Mouse (Mus musculus): ENCODE measurements around the gene Tas1r1. TPM values are rescaled to one million over a fixed set of nuclear protein-coding genes. Genes with fewer than 3 reads are reported as not detected.

Tas1r1 gene
- 1.9 and 3.0 TPM in 2 replicates for total RNA-seq (2012; rRNA removed)

GRCm38 (mm10) chr4:152038225-152038984, at the start of gene Tas1r1:
Tas1r1 (minus strand) TSS chr4:152038568.
- in situ Hi-C loops (cut with MboI; ENCODE audit: low sequenced_read_pairs in 2 of 2, unreplicated experiment in 2 of 2): no loop called here
- Histone ChIP-seq H3K36me3 (ENCODE audit: control insufficient read depth, insufficient read depth, low read length, poor library complexity, severe bottlenecking) (peaks cover 23% of the 10 kb centered on the region), H3K4me3 (ENCODE audit: insufficient read depth in 1 of 2, low read depth in 1 of 2, low read length in 2 of 2, poor library complexity in 1 of 2, severe bottlenecking in 1 of 2) (peak within 1 kb of the TSS; percentile 72 to 98), H3K9me3 (ENCODE audit: control insufficient read depth, insufficient read depth, low read depth, low read length) (no peaks in the 10 kb centered on the region), H3K9ac (ENCODE audit: insufficient read depth, low read depth, low read length, poor library complexity, severe bottlenecking) (peak within 1 kb of the TSS; percentile 100), H3K4me1 (ENCODE audit: control insufficient read depth in 2 of 2, insufficient read depth in 2 of 2, low read length in 2 of 2, poor library complexity in 1 of 2) (peaks cover 3 to 32% of the 10 kb centered on the region in 2 experiments; a peak in 2 of 4 replicates), H3K27ac (ENCODE audit: insufficient read depth, low read depth, low read length, poor library complexity, severe bottlenecking) (peak within 1 kb of the TSS; percentile 84)
- no peak for TF ChIP-seq MAFK (IDR thresholded peaks at IDR 0.05; ENCODE audit: insufficient read depth, low read depth, low read length)
- no peak for DNase-seq (ENCODE audit: low read depth, low spot score)

- H3K27ac ChIP-seq (ENCODE audit: insufficient read depth, low read depth, low read length, poor library complexity, severe bottlenecking): no peak overlapping the region
- 0 out of 2 replicates have a peak, but pooled peaks cover 3% of the 10 kb centered on the region for H3K36me3 ChIP-seq (ENCODE audit: control insufficient read depth, insufficient read depth, low read length, poor library complexity, severe bottlenecking)
- no peaks in the 10 kb centered on the region for H3K9me3 ChIP-seq (ENCODE audit: control insufficient read depth, insufficient read depth, low read depth, low read length)
- peak; percentile 68 for DNase-seq (ENCODE audit: low read depth, low spot score)
- H3K4me3 ChIP-seq (ENCODE audit: insufficient read depth in 1 of 2, low read depth in 1 of 2, low read length in 2 of 2, poor library complexity in 1 of 2, severe bottlenecking in 1 of 2): peak overlapping the region; percentile 43 to 86; a peak in 2 of 4 replicates
- peak overlapping the region; percentile 44 for H3K9ac ChIP-seq (ENCODE audit: insufficient read depth, low read depth, low read length, poor library complexity, severe bottlenecking)
- peaks cover 3 to 43% of the 10 kb centered on the region in 2 experiments for H3K4me1 ChIP-seq (ENCODE audit: control insufficient read depth in 2 of 2, insufficient read depth in 2 of 2, low read length in 2 of 2, poor library complexity in 1 of 2)
- TF ChIP-seq MAFK (IDR thresholded peaks at IDR 0.05; ENCODE audit: insufficient read depth, low read depth, low read length): peak; percentile 38; the same call in 1 of the 2 replicates
- TF ChIP-seq HCFC1 (IDR thresholded peaks at IDR 0.05; ENCODE audit: borderline replicate concordance, insufficient read depth, low read length): no peak
- in situ Hi-C loops (cut with MboI; ENCODE audit: low sequenced_read_pairs in 2 of 2, unreplicated experiment in 2 of 2): no loop called here
Measured at GRCm38 (mm10) chr4:152088133-152088532, 49.8 kb upstream of the Tas1r1 start.

- peak overlapping the region; percentile 80 to 86 for H3K4me3 ChIP-seq (ENCODE audit: insufficient read depth in 1 of 2, low read depth in 1 of 2, low read length in 2 of 2, poor library complexity in 1 of 2, severe bottlenecking in 1 of 2)
- in situ Hi-C loops (cut with MboI; ENCODE audit: low sequenced_read_pairs in 2 of 2, unreplicated experiment in 2 of 2): no loop called here
- no peak overlapping the region for H3K27ac ChIP-seq (ENCODE audit: insufficient read depth, low read depth, low read length, poor library complexity, severe bottlenecking)
- H3K9me3 ChIP-seq (ENCODE audit: control insufficient read depth, insufficient read depth, low read depth, low read length): no peaks in the 10 kb centered on the region
- peaks cover 3 to 37% of the 10 kb centered on the region in 2 experiments for H3K4me1 ChIP-seq (ENCODE audit: control insufficient read depth in 2 of 2, insufficient read depth in 2 of 2, low read length in 2 of 2, poor library complexity in 1 of 2)
- 0 out of 2 replicates have a peak, but pooled peaks cover 3% of the 10 kb centered on the region for H3K36me3 ChIP-seq (ENCODE audit: control insufficient read depth, insufficient read depth, low read length, poor library complexity, severe bottlenecking)
- DNase-seq (ENCODE audit: low read depth, low spot score): no peak
- H3K9ac ChIP-seq (ENCODE audit: insufficient read depth, low read depth, low read length, poor library complexity, severe bottlenecking): peak overlapping the region; percentile 84
- TF ChIP-seq ZC3H11A (IDR thresholded peaks at IDR 0.05; ENCODE audit: borderline replicate concordance, low read depth, low read length) (no peak), ZNF384 (IDR thresholded peaks at IDR 0.05; ENCODE audit: low read depth, low read length) (no peak), MAFK (IDR thresholded peaks at IDR 0.05; ENCODE audit: insufficient read depth, low read depth, low read length) (no peak), CHD2 (IDR thresholded peaks at IDR 0.05; ENCODE audit: low read depth, low read length) (no peak), HCFC1 (IDR thresholded peaks at IDR 0.05; ENCODE audit: borderline replicate concordance, insufficient read depth, low read length) (no peak)
Measured at GRCm38 (mm10) chr4:152087211-152088081, 49.1 kb upstream of the Tas1r1 start.

- H3K27ac ChIP-seq (ENCODE audit: insufficient read depth, low read depth, low read length, poor library complexity, severe bottlenecking): peak overlapping the region; percentile 48
- no peaks in the 10 kb centered on the region for H3K9me3 ChIP-seq (ENCODE audit: control insufficient read depth, insufficient read depth, low read depth, low read length)
- peak overlapping the region; percentile 84 for H3K9ac ChIP-seq (ENCODE audit: insufficient read depth, low read depth, low read length, poor library complexity, severe bottlenecking)
- in situ Hi-C loops (cut with MboI; ENCODE audit: low sequenced_read_pairs in 2 of 2, unreplicated experiment in 2 of 2): no loop called here
- 0 out of 2 replicates have a peak, but pooled peaks cover 3% of the 10 kb centered on the region for H3K36me3 ChIP-seq (ENCODE audit: control insufficient read depth, insufficient read depth, low read length, poor library complexity, severe bottlenecking)
- no peak for DNase-seq (ENCODE audit: low read depth, low spot score)
- no peak for TF ChIP-seq CHD2 (IDR thresholded peaks at IDR 0.05; ENCODE audit: low read depth, low read length)
- H3K4me3 ChIP-seq (ENCODE audit: insufficient read depth in 1 of 2, low read depth in 1 of 2, low read length in 2 of 2, poor library complexity in 1 of 2, severe bottlenecking in 1 of 2): peak overlapping the region; percentile 85 to 86
- H3K4me1 ChIP-seq (ENCODE audit: control insufficient read depth in 2 of 2, insufficient read depth in 2 of 2, low read length in 2 of 2, poor library complexity in 1 of 2): peaks cover 3 to 34% of the 10 kb centered on the region in 2 experiments
Measured at GRCm38 (mm10) chr4:152086505-152087210, 48.3 kb upstream of the Tas1r1 start.
